Mouse (Mus musculus) cerebellum, adult 2 months (tissue): ENCODE results near the gene Camk2d. TPM values are rescaled to one million over a fixed set of nuclear protein-coding genes. Genes with fewer than 3 reads are reported as not detected.

Source experiments
- DNase-seq, 2 experiments: peaks; one replicate each; pipeline ENCODE4 v3.0.0; 2021
- H3K27ac ChIP-seq: fragments of 200-500 bp; 2 replicates; pipeline ENCODE4 v1.5.1; 2012; ENCODE audit warnings: low read length, control low read depth, inconsistent platforms; ENCODE audit not compliant: insufficient read depth
- H3K27me3 ChIP-seq: fragments of 200-500 bp; 2 replicates; pipeline ENCODE4 v1.6.1; 2012; ENCODE audit warnings: inconsistent platforms, mild to moderate bottlenecking, low read length, moderate library complexity; ENCODE audit not compliant: control insufficient read depth, insufficient read depth
- H3K4me1 ChIP-seq: fragments of 200-500 bp; 2 replicates; pipeline ENCODE4 v1.6.1; 2011; ENCODE audit warnings: low read length; ENCODE audit not compliant: control insufficient read depth, insufficient read depth
- H3K4me3 ChIP-seq: fragments of 200-500 bp; replicated peaks from 2 replicates; pipeline ENCODE3; 2011; ENCODE audit warnings: mild to moderate bottlenecking, low read depth, low read length, control low read depth; ENCODE audit not compliant: insufficient read depth
- CTCF ChIP-seq: fragments of 200-500 bp; IDR thresholded peaks from 2 replicates; pipeline ENCODE4 v1.5.1; 2011; ENCODE audit warnings: low read depth, mild to moderate bottlenecking, control low read depth, low read length, moderate library complexity, borderline replicate concordance; ENCODE audit not compliant: insufficient read depth
- POLR2A ChIP-seq: fragments of 200-500 bp; IDR thresholded peaks from 2 replicates; pipeline ENCODE4 v1.6.1; 2011; ENCODE audit warnings: low read length, control low read depth, borderline replicate concordance; ENCODE audit not compliant: insufficient read depth
- WGBS: fragments of 180-500 bp; shearing (Covaris S2); methylation state at CpG from one replicate; pipeline ENCODE4 v1.1.7; 2018; 5-methylcytosine and 5-hydroxymethylcytosine counted together
- polyA plus RNA-seq: library from polyadenylated mRNA; depleted of rRNA; stranded (reverse); fragments of >200 nt; gene quantifications from 2 replicates; pipeline ENCODE4 v1.2.3, GENCODE M21; 2012

Camk2d gene
- polyA plus RNA-seq, 1 experiment = 162 TPM

GRCm38 (mm10) chr3:126806145-126806544 is 210.0 kb downstream of the Camk2d start:
- no peaks in the 10 kb centered on the region for H3K4me1 ChIP-seq
- DNase-seq = no peak
- no peaks in the 10 kb centered on the region for H3K27me3 ChIP-seq
- 46% methylated on average over 4 of the region's 4 CpGs for WGBS
- no peak for TF ChIP-seq CTCF
- TF ChIP-seq POLR2A = no peak
- no peak overlapping the region for H3K27ac ChIP-seq
- no peak overlapping the region for H3K4me3 ChIP-seq

GRCm38 (mm10) chr3:126809915-126810314 is 213.8 kb downstream of the Camk2d start:
- 84% methylated on average over 3 of the region's 3 CpGs for WGBS
- no peak for DNase-seq
- H3K4me1 ChIP-seq = no peaks in the 10 kb centered on the region
- H3K27ac ChIP-seq = no peak overlapping the region
- TF ChIP-seq POLR2A (no peak), CTCF (no peak)
- H3K27me3 ChIP-seq = no peaks in the 10 kb centered on the region
- H3K4me3 ChIP-seq = no peak overlapping the region

GRCm38 (mm10) chr3:126810372-126811090 is 214.4 kb downstream of the Camk2d start:
- TF ChIP-seq CTCF (no peak), POLR2A (no peak)
- Histone ChIP-seq H3K27me3 (no peaks in the 10 kb centered on the region), H3K27ac (no peak overlapping the region), H3K4me1 (no peaks in the 10 kb centered on the region), H3K4me3 (no peak overlapping the region)
- 91% methylated on average over 5 of the region's 5 CpGs for WGBS
- DNase-seq = no peak

GRCm38 (mm10) chr3:126811646-126812045 is 215.5 kb downstream of the Camk2d start:
- Histone ChIP-seq H3K4me3 (no peak overlapping the region), H3K4me1 (no peaks in the 10 kb centered on the region), H3K27ac (no peak overlapping the region), H3K27me3 (no peaks in the 10 kb centered on the region)
- WGBS = 71% methylated on average over 3 of the region's 3 CpGs
- peak in 1 of 2 experiments; percentile 15 for DNase-seq
- TF ChIP-seq POLR2A (no peak), CTCF (no peak)

GRCm38 (mm10) chr3:126822374-126822773 is 226.3 kb downstream of the Camk2d start:
- no peaks in the 10 kb centered on the region for H3K4me1 ChIP-seq
- no peak overlapping the region for H3K27ac ChIP-seq
- DNase-seq = no peak
- WGBS = 97% methylated on average over 3 of the region's 3 CpGs
- no peak for TF ChIP-seq CTCF
- TF ChIP-seq POLR2A = no peak
- no peaks in the 10 kb centered on the region for H3K27me3 ChIP-seq
- H3K4me3 ChIP-seq = no peak overlapping the region

- DNase-seq = no peak
- no peaks in the 10 kb centered on the region for H3K4me1 ChIP-seq
- no peaks in the 10 kb centered on the region for H3K27me3 ChIP-seq
- no peak overlapping the region for H3K27ac ChIP-seq
- TF ChIP-seq POLR2A (no peak), CTCF (no peak)
- WGBS = 95% methylated on average over 1 of the region's 1 CpGs
- H3K4me3 ChIP-seq = no peak overlapping the region
These were observed 228.8 kb downstream of the Camk2d start for GRCm38 (mm10) chr3:126824930-126825329.

GRCm38 (mm10) chr3:126826172-126826571 is 230.1 kb downstream of the Camk2d start:
- Histone ChIP-seq H3K27ac (no peak overlapping the region), H3K27me3 (no peaks in the 10 kb centered on the region), H3K4me1 (no peaks in the 10 kb centered on the region), H3K4me3 (no peak overlapping the region)
- no peak for DNase-seq
- no peak for TF ChIP-seq CTCF
- TF ChIP-seq POLR2A = no peak
- WGBS = 85% methylated on average over 2 of the region's 2 CpGs

GRCm38 (mm10) chr3:126827900-126828299 is 231.8 kb downstream of the Camk2d start:
- TF ChIP-seq POLR2A = no peak
- no peak for TF ChIP-seq CTCF
- Histone ChIP-seq H3K27ac (no peak overlapping the region), H3K4me1 (no peaks in the 10 kb centered on the region), H3K27me3 (no peaks in the 10 kb centered on the region), H3K4me3 (no peak overlapping the region)
- 93% methylated on average over 3 of the region's 3 CpGs for WGBS
- DNase-seq = no peak
